Mouse (Mus musculus) adrenal gland, postnatal 36 days (tissue): ENCODE data around the gene H2afy2. TPM values are rescaled to one million over a fixed set of nuclear protein-coding genes. Genes with fewer than 3 reads are reported as not detected.

Experiments
- DNase-seq, 2 experiments: peaks; one replicate each; pipeline ENCODE4 v3.0.0; 2021; ENCODE audit warnings: mixed read lengths in 1 of 2
- total RNA-seq, 2 experiments: library from RNA; stranded (reverse); gene quantifications; 2 replicates each; pipeline ENCODE4 v1.2.3; 2021

The H2afy2 gene
- total RNA-seq, 2 experiments from 2014 or later, result 9.1 to 9.4 TPM

DNA sequence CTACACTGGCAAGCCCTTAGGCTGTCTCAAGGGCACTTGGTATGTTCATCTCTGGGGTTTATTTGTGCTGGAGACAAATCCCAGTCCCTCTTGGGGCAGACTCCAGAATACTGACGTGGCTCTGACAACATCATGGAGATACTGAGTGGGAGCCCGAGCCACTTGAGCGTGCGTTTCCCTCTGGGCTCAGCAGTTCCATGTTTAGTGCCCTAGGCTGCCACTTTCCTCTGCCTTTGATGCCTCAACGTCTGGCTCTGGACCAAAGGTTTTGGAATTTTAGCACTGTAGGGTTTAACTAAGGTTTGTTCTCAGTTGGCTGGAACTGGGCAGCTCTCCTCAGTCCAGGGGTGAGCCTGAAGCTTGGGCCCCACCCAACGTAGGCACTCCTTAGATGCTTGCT lies 60.7 kb downstream of the H2afy2 start:
- DNase-seq, result no peak

DNA sequence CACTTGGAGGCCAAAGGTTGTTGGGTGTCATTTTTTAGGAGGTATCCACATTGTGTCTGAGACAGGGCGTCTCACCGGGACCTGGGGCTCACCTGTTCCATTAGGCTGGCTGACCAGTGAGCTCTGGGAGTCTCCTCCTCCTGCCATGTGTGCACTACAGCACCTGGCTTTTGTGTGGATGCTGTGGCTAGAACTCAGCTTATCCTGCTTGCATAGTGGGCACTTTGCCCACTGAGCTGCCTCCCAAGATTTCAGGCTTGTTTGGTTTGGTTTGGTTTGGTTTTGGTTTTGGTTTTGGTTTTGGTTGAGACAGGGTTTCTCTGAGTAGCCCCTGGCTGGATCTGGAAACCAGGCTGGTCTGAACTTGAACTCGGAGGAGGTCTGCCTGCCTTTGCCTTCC lies 61.7 kb downstream of the H2afy2 start:
- DNase-seq, result no peak

- peak; percentile 65 to 85 for DNase-seq
Measured at GRCm38 (mm10) chr10:61720331-61720730, 63.6 kb downstream of the H2afy2 start.

GRCm38 (mm10) chr10:61717406-61718296 lies 66.3 kb downstream of the H2afy2 start:
- no peak for DNase-seq

DNA sequence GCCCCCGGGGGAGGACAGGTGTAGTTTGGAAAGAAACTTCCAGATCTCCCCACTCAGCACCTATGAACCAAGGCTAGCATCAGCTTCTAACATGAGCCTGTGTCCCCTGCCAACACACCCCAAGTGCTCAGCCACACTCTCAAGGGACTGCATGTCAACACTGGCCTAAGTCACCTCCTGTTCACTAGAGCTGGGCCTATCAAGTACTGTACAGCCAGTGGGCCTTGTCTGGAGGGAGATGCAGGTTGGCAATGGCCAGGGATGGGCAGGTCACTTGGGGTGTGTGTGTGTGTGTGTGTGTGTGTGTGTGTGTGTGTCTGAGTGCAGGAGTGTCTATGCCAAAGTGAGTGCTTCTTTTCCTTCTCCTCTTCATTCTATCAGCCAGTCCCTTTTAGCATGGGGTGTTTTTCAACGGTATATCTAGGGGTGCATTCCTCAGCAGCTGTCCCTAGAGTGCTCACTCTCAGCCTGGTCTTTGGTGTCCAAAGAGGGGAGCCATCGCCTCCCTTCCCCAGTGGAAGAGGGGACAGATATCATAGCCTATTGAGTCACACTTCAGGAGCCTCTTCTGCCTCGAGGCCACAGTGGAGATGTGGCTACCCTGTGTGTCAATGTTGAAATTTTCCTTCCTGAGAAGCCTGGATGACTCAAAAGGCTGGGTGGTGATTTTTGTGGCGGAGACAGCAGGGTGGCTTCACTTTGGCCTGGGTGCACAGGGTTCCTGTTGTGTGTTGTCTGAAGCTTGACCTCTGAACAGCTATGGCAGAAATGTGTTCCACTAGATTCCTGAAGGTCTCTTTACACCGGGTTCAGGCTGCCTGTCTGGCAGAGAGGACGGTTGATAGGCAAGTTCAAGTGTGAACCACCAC lies 67.7 kb downstream of the H2afy2 start:
- DNase-seq, result peak; percentile 59 to 64

- DNase-seq, result peak in 1 of 2 experiments; percentile 43
Measured at GRCm38 (mm10) chr10:61715462-61715837, 68.5 kb downstream of the H2afy2 start.

GRCm38 (mm10) chr10:61714771-61715461 lies 69.0 kb downstream of the H2afy2 start, which contains the start of gene Aifm2:
Aifm2 (plus strand) TSS chr10:61715263.
- peak; percentile 85 to 87 for DNase-seq

GRCm38 (mm10) chr10:61714146-61714545 lies 69.8 kb downstream of the H2afy2 start:
- DNase-seq, result no peak

- DNase-seq, result peak; percentile 60 to 62
Measured at GRCm38 (mm10) chr10:61713601-61714000, 70.3 kb downstream of the H2afy2 start.

GRCm38 (mm10) chr10:61706412-61707375 lies 77.3 kb downstream of the H2afy2 start:
- no peak for DNase-seq

- peak; percentile 77 to 85 for DNase-seq
Measured at GRCm38 (mm10) chr10:61704663-61705062, 79.3 kb downstream of the H2afy2 start.

DNA sequence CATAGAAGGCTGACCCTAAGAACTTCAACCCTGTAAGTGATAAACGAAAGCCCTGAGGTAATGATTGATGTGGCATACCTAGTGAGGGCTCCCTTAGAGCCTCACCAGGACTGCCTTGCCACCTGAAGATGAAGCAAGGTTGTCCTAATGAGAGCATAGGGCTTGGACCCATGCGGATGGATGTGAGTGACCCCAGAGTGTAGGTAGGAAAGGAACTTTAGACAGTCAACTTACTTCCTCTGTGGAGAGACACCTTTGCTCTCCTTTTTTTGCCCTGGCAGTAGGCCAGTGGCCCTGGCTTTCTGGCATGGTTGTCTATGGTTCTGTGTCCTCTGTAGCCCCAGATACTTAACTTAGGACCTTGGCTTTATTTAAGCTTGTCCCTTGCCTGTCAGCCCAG lies 86.9 kb downstream of the H2afy2 start:
- DNase-seq, result peak; percentile 51 to 58

- peak in 1 of 2 experiments; percentile 20 for DNase-seq
Measured at GRCm38 (mm10) chr10:61696560-61696823, 87.5 kb downstream of the H2afy2 start.

- DNase-seq, result peak; percentile 40 to 57
Measured at GRCm38 (mm10) chr10:61695703-61696559, 88.0 kb downstream of the H2afy2 start.

DNA sequence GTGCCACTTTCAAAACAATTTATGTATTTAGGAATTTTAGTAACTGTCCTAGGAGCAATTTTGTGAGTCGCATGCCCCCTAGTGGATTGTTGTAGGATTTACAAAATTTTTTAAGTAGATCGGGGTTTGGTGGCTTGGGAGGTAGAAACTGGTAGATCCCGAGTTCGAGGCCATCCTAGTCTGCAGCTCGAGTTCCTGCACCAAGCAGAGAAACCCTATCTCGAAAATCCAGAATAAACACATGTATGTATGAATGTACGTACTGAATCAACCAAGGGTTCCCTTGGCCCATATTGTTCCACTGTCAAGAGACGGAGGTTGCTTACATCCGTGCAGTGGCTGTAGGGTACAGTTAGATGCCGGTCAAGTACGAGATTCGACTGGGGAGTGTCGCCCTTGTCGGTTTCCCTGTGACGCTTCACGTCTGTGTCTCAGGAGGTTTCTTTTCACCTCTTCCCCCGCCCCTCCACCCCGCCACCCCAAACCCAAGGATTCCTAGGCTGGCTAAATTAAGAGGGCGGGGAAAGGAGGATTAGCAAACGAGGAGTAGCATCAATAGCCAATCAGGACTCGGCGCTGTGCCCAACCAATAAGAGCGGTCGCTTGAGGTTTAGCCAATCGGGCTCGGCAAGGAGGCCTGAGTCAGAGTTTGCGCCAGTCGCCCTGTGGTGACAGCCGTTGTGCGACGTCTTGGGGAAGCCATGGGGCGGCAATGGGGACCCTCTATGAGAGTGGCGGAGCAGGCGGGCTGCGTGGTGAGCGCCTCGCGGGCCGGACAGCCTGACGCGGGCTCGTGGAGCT lies 88.9 kb downstream of the H2afy2 start, which contains the start of gene Tysnd1:
Tysnd1 (plus strand) TSS at position 645 of the 801 bp plus-strand sequence.
- peak; percentile 97 to 98 for DNase-seq

GRCm38 (mm10) chr10:61693563-61693962 lies 90.4 kb downstream of the H2afy2 start:
- no peak for DNase-seq

DNA sequence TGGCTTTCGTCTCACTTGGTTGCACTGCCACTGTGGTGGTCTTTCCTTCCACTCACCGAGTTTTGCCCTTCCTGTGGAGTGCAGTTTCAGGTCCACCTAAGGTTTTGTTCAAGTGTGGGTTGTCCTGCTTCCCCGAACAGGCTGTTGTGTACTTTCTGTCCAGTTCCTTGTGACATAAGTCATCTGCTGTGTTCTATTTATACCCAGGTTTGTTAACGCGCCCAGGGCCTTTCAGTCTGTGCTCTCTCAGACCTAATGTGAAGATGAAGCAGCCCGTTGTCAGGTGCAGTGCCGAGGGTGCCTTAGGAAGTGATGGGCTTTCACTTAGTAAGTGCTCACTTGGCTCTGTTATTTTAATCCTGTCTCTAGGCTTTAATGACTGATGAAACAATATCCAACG lies 94.5 kb downstream of the H2afy2 start:
- no peak for DNase-seq
